Mouse (Mus musculus) heart, adult 18-20 months (tissue): ENCODE results near the gene Spry1. TPM values are rescaled to one million over a fixed set of nuclear protein-coding genes. Genes with fewer than 3 reads are reported as not detected.

Experiments used
- DNase-seq, 2 experiments: peaks; one replicate each; pipeline ENCODE4 v3.0.0; 2021 to 2022; ENCODE audit warnings: mixed read lengths in 1 of 2
- total RNA-seq, 2 experiments: library from RNA; stranded (reverse); gene quantifications; 2 replicates each; pipeline ENCODE4 v1.2.3; 2021

Spry1 gene
- total RNA-seq, 2 experiments from 2014 or later: 22.8 to 25.3 TPM

DNA sequence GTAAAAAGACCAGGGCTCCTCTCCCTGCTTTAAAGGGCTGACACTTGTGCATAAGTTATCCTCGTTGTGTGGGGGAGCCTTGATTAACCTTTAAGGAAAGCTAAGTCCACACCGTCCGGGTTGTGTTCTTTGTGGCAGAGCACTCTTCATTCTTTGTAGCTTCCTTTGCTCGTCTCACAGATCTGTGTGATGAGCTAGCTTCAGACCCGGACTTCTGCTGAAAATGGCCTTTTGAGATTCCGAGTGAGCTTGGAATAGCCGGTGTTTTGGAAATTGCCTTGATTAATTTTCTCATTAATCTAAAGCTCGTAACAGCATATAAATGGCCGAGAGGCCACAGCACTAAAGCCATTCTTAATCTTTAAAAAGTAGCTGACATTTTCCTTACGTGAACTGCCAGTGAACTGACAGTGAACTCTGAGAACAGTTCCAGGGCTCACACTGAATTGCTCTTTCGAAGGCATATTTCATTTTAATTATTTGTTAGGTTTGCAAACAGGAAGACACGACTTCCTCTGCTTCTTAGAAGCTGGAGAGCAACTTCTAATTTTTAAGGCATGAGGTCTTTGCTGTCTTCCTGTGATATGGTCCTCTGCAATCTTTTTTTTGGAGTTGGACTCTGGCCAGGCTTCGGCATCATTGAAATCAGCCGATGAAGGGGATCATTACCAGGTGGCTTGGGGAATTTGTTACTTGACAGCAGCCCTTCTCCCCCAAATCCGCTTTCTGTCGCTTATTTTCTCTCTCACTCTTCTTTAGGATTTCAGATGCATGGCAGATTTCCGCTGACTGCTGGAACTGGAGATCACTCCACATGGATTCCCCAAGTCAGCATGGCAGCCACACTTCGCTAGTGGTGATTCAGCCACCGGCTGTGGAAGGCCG lies 2.3 kb downstream of the Spry1 start:
- peak; percentile 45 to 63 for DNase-seq

DNA sequence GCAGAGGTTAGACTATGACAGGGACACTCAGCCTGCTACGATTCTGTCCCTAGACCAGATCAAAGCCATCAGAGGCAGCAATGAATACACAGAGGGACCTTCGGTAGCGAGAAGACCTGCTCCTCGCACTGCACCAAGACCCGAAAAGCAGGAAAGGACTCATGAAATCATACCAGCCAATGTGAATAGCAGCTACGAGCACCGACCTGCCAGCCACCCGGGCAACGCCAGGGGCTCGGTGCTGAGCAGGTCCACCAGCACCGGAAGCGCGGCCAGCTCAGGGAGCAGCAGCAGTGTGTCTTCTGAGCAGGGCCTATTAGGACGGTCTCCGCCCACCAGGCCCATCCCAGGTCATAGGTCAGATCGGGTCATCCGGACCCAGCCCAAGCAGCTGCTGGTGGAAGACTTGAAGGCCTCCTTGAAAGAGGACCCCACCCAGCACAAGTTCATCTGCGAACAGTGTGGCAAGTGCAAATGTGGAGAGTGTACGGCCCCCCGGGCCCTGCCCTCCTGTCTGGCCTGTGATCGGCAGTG lies 3.0 kb downstream of the Spry1 start:
- DNase-seq: peak; percentile 79 to 84

DNA sequence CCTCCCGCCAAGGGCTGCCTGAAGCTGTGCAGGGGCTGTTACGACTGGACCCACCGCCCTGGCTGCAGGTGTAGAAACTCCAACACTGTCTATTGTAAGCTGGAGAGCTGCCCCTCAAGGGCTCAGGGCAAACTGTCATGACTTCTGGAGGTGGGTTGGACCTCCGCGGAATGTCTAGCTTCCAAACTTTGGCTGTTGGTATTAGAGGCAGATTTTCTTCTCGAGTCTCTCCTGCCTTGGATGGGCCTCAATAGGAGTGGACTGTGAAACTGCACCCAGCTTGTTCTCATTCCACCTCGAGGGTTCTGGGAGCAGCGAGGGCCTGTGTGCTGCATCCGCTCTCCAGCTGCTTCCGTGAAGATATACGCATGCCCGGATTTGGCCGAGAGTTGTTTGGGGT lies 3.7 kb downstream of the Spry1 start:
- no peak for DNase-seq

DNA sequence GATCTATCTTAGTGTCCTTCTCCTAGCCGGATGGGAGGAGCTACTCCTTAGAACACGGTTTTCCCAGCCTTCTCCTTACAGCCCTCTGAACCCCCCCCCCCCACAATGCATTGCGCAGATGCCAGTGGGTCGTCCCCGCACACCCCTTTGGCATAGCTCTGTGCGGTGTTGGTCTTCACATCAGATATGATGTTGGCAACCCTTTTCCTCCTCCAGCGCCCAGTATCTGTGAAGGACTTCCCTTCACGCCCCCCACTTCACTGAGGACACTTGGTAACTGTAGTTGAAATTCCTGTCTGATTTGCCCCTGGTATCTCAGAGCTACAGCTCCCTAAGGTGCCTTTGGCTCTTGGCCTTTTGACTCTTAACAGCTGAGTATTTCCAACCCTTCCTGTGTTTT lies 4.2 kb downstream of the Spry1 start:
- no peak for DNase-seq

DNA sequence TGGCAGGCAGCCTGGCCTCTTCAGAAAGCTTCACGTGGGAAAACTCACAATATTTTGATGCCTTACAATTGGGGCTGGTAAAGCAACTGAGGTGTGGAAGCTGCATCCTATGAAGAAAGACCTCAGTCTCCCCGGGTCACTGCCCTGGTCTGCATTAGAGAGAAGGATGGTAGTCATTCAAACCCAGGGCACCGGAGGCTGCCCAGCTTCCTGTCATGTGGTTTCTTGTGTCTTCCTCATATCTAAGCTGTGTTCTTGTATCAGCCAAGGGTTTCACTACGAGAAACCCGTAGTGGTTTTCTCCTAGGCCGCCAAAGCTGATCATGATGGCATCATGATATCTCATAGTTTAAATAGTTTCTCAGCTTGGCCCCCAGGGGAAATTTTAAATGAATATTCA lies 5.3 kb downstream of the Spry1 start:
- no peak for DNase-seq

DNA sequence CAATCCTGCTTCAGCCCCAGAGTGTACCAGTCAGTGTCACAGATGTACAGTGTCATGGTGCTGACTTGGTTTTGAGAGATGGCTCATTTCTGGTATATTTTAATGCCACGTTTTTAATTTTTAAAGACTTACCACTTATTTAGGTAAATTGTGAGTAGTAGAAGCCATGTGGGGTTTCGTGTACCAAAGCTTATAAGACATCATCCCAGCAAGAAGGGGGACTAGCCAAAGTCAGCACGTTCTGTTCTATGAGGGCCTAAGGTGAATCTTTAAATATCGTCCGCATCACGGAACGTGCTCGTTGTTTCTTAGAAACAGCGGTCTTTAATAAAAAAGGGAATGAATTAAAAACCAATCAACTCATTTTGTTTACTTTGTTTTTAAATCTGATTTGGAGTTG lies 6.5 kb downstream of the Spry1 start:
- DNase-seq: no peak

DNA sequence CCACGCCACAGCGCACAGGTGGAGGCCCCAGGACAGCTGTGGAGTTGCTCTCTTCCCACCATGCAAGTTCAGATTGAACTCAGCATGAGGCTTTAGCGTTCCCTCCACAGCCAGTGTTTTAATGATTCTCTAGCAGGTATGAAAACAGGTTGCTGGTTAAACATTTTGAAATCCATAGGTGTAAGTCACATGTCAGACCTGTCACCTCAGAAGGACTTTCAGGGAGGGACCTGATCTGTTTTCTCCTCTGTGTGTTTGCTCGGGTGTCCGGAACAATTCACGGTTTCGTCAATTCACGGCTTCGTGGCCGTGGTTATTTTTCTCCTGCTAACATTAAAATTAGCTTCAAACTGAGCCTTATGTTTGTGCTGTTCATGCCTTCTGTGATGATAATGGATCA lies 7.5 kb downstream of the Spry1 start:
- DNase-seq: no peak

DNA sequence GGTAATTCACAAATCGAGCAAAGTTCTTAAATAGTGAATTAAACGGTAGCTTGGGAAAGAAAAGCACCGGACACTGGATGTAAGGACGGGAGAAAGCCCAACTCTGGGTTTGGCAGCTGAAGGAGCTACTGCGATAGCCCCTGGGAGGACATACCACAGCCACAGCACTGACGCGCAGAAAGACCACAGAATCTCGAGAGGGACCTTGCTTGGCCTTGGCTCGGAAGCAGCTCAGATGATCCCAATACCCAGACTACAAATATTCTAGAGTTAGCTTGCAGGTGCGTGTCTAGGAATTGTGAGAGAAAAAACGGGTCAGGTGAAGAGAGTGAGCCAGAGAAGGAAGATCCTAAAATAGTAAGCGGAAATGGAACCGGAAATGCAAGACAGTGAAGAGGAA lies 8.5 kb downstream of the Spry1 start:
- no peak for DNase-seq

DNA sequence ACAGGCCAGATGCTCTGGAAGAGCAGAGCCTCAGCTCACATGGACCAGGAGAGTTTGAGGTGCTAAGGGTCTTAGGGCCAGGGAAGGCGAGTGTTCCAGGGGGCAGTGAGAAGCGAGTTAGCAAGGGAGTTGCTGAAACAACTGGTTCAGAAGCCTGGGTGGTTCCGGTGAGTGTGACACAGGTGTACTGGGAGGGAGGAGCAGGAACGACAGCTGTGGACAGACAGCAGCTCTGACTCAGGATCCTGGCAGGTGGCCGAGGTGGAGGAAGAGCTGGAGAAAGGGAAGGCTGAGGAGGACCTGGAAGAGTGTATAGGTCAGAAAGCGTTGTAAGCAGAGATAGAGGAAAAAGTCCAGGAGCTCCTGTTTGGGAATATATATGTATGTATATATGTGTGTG lies 9.5 kb downstream of the Spry1 start:
- no peak for DNase-seq

DNA sequence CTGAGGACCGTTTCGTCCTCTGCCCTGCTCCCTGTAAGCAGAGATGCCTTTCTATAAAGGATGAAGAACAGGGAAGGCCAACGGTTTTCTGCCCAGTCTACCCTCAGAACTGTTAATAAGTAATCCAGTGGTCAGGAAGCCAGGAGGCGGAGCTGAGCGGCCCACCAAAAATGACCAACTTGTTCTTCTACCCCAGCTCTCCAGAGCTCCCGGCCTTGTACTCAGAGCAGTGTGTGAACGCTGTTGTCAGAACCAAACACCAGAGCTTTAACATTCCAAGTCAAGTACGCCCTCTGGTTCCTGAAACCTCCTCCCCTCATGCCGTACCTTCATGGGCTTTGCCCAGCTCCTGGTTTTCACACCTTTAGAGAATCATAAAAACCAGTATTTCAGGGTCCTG lies 12.8 kb downstream of the Spry1 start:
- no peak for DNase-seq

DNA sequence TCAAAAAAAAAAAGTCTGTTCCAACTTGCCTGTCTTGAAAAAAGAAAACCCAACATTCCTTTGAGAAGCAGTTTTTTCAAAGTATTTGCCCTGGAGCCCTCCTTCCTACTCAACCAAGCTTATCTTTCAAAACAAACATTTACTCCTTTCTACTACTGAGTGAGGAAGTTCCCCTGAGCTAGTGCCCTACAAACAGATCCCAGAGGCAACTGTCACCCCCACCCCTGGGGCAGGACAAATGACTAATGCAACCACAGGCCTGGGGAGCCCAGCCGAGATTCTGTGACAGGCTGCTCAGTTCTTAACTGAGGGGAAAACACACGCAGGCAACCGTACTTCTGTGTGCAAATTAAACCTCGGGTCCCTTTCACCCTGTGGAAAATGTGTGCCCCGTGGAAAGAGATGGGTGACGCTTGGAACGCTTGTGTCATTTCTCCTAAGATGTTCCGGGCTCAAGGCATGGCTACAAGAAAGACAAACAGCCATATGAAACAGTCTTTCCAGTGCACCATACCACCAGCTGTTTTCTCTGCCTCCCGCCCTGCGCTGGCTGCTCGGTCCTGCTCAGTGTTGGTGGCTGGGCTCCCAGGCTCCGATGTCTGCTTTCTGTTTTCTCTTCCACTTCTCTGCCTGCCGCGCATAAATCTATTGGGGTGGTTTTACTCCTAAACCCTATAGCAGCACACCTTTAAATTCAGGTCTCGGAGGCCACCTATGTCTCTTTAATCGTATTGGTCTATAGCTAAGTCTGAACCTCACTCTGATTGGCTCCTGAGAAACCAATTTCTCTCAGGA lies 14.4 kb downstream of the Spry1 start:
- DNase-seq: peak; percentile 62 to 66

DNA sequence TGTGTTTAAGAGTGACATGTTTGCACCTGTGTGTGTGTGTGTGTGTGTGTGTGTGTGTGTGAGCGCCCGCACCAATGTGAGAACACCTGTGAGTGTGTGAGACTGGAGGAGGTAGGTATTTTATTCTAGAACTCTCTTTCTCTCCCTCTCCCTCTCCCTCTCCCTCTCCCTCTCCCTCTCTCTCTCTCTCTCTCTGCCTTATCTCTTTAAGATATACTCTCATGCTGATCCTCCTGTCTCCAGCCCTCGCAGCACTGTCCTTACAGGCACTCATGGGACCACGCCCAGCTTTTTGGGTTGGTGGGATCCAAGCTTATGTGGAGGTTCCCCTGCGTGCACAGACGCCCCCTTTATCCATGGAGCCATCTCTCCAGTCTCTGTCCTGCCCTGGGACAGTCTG lies 15.0 kb downstream of the Spry1 start:
- DNase-seq: no peak

DNA sequence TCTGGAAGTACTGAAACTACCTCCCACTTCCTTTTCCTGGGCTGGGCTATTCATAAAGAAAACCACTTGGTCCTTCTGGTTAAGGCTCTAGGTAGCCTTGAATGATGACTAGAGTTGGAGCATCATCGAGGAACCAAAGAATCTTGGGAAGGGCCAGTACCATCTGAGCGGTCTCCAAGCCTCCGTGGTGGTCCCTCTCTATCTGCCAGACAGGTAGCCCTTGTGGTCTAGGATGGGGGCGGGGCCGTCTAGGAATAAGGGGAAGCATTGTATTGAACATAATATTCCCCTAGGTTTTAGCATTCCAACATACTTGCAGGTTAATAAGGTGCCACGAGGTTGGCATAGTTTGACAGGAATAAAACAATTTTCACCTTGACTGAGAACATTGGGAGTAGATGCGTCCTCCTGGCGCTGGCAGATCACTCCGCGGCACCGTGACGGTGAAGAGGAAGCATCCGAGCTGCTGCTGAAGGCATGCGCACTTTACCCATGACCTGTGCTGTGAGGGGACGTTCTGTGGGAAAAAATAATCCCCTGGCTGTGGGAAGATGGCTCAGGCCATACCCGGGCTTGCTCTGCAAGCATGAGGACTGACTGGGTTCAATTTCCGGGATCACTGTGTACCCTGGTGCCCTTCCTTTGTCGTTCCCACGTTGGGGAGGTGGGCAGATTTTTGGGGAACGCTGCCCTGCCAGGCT lies 16.3 kb downstream of the Spry1 start:
- DNase-seq: no peak

DNA sequence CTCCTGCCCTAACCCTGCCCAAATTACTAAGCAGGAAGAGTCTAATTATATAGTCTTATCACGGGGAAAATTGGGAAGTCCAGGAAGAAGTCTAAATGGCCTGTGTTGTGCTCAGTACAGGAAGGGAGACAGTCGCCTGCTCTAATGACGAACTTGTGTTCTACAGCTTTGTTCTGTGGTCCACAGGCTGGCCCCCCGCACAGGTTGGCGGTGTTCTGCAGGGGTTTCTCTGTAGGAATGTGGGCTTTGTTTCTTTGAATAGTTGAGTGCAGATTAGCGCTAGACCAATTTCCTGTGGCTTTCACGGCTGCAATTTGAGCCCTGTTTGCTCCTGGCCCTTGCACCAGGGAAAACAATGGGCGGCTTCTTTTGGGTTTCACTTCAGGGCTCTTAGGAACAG lies 17.3 kb downstream of the Spry1 start:
- no peak for DNase-seq

DNA sequence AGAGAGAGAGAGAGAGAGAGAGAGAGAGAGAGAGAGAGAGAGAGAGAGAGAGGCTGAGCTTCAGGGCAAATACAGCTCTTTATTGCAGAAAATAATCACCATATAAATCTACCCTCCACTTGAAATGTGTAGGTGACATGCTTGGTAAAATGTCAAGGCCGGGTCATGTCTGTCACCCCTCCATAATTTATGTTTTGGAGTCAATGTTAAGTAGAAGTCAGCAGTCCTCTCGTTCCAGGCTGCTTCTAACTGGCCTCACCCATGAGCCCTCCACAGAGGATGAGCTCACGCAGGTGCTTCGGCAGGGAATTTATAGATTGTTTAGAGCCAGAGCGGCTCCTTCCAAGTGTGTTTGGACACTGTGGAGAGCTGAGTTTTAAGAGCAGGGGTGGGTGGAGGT lies 18.4 kb downstream of the Spry1 start:
- DNase-seq: no peak

DNA sequence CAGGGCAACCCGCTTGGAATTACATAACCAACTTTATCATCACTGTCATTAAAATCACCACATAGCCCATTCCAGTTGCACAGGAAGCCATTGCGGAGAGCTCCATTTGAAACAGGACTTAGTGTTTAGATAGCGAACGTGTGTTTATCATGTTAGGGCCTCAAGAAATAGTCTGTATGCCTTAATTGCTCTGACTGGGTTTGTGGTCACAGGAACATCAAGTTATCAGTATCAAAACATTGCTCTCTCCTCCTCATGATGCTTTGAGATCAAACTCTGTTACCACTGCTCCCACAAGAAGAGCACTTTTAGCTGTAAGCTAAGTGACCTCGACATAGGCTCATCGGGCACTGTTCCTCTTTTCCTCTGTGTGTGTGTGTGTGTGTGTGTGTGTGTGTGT lies 19.9 kb downstream of the Spry1 start:
- no peak for DNase-seq

DNA sequence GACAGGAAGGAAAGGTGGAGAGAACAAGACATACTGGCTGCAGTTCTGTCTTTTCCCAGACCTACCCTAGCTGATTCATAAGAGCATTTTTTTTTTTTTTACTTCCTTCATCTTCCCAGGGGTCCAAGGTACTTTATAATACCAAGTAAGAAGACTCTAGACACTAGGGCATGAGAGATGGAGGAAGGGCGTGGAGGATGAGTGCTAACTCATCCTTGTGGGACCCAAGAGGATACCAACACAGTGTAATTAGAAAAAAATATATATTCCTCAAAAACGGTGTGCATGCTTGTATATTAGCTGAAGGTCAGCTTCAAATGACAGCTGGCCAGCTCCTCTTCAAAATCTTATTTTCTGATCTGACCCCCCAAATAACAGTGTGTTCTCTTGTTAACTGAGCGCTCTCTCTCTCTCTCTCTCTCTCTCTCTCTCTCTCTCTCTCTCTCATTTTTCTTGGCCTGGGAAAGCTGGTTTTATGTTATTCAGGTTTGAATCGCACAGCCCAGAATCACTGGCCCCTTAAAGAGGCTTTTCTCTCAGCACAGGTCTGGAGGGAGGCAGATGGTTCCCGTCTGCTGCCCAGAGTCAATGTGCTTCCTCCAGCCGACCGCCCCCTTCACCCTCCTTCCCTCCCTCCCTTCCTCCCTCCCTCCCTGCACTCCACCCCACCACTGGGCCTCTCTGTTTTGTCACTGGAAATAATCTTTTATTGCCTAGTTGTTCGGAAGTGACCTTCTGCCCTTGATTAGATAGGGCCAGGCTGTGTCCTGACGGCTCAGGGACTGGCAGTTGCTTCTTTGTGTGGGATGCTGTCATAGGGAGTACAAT lies 26.8 kb downstream of the Spry1 start:
- DNase-seq: peak; percentile 45 to 58

DNA sequence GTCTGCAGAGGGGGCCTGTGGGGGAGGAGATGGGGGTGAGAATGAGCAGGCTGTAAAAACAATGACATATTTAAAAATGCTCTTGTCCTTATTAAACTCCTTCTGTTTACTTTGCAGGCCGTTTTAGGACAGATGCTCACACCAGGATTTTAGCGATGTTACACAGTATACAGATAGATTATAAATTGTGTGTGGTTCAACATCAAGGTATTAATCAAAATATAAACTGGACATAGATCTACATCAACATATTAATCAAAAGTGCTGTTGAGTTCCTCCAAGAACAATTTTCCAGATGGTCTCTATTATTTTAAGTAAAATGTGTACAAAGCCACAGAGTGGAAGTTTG lies 27.3 kb downstream of the Spry1 start:
- DNase-seq: no peak

DNA sequence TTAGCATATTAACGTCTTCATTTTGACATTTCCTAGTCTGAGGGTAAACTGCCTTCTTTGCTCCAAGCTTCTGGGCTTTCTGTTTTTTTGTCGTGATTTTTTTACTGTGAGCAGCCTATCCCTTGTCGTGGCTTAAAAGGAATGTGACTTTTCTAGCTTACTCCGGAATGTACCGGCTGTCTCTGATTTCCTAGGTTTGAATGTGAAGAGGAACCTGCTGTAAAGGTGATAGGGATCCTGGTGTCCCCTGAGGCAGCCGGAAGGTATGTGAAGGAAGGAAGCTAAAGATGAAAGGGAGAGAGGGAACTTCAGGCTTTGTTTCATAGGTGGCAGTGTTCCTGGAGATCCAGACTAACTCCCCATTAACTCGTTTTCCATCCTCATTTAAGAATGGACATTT lies 28.0 kb downstream of the Spry1 start:
- no peak for DNase-seq

DNA sequence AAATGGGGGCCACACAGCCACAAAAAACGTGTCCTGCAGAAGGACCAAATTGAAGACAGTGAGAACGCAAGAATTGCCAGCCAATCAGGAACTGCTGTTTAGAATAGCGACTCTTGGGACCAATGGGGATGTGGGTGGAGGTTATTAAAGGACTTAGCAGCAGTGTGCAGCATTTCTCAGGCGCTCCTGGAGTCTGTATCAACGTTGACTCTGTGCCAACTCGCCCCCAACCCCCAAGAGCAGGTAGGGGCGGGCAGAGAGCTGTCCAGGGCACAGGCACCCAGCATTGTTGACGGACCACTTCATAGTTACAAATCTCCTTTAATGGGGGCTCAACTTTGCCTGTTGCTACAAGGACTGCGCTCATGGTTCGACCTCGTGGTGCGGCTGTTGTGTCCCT lies 28.9 kb downstream of the Spry1 start:
- DNase-seq: no peak

DNA sequence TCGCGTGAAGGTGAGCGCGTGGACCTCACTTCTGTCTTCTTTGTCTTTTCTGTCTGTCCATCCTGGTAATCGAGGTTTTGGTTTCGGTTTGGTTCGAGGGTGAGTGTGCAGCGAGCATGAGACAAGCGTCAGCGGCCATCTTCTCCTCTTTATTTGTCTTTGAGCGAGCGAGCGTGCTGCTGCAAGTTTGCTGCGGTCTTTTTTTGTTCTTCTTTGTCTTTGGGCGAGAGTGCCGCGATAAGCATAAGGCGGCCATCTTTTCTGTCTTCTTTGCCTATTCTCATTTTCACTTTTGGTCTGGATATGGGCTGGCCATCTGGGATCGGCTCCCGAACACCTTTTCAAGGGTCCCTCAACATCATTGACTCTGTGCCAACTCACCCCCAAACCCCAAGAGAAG lies 29.4 kb downstream of the Spry1 start:
- no peak for DNase-seq
